Mouse (Mus musculus) gastrocnemius, adult 18-20 months (tissue): ENCODE results near the gene Notch3. TPM values are rescaled to one million over a fixed set of nuclear protein-coding genes. Genes with fewer than 3 reads are reported as not detected.
"Not testable (repeated sequence)": the region's sequence is repeated elsewhere in the genome, so short reads cannot be mapped to it uniquely, and the experiment has no call there.

Experiments used
- DNase-seq: peaks from one replicate; pipeline ENCODE4 v3.0.0; 2021; ENCODE audit warnings: low spot score
- total RNA-seq, 2 experiments: library from RNA; stranded (reverse); gene quantifications; 2 replicates each; pipeline ENCODE4 v1.2.3; 2021

Notch3 gene
- total RNA-seq, 2 experiments from 2014 or later, result 9.6 to 12.5 TPM

DNA sequence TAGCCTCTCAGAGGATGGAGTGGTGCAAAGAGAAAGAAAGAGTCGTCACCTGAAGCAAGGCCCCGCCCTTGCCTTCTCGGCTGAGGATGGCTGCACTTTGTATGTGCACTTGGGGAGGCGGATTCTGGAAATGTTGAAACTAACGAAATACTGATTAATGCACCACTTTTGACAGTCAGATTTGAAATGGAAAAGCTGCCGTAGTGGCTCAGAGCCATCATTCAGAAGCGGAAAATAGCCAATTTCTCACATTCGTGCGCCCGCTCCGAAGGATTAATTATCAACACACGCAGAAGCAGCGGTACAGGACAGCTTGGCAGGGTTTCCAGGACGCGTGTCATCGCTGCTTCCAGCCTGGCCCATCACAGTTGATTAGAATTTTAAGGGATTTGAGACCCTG lies 47.5 kb downstream of the Notch3 start:
- no peak for DNase-seq

GRCm38 (mm10) chr17:32118484-32118883 lies 48.2 kb downstream of the Notch3 start:
- no peak for DNase-seq

- not testable (repeated sequence) for DNase-seq
Measured at GRCm38 (mm10) chr17:32117872-32118421, 48.7 kb downstream of the Notch3 start.

DNA sequence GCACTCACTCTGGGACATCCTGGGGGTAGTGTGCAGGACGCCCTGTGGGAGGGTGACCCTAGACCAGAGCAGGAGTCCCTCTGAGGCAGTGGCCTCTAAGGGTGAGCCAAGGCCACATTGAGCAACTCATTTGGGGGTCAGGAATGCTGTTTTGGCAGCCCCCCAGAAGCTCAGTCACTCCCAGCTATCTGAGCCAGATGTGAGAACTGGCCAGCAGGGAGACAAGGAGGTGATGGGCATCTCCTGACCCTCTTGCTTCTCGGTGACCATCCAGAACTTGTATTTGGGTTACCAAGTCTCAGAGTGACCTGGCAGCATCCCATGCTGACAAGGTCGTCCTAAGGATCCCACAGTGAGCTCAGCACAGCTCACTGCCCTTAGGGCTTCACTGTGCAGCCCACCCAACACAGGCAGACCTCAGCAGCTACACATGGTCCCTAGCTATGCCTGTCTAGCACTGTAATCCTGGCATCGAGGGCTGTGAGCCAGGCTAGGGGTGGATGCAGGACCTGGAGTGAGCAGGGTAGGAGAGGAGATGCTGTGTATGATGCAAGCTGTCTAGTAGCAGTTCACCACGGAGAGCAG lies 49.3 kb downstream of the Notch3 start:
- peak; percentile 69 for DNase-seq

GRCm38 (mm10) chr17:32116586-32117286 lies 49.9 kb downstream of the Notch3 start:
- DNase-seq, result no peak

- not testable (repeated sequence) for DNase-seq
Measured at GRCm38 (mm10) chr17:32114486-32114885, 52.2 kb downstream of the Notch3 start.

DNA sequence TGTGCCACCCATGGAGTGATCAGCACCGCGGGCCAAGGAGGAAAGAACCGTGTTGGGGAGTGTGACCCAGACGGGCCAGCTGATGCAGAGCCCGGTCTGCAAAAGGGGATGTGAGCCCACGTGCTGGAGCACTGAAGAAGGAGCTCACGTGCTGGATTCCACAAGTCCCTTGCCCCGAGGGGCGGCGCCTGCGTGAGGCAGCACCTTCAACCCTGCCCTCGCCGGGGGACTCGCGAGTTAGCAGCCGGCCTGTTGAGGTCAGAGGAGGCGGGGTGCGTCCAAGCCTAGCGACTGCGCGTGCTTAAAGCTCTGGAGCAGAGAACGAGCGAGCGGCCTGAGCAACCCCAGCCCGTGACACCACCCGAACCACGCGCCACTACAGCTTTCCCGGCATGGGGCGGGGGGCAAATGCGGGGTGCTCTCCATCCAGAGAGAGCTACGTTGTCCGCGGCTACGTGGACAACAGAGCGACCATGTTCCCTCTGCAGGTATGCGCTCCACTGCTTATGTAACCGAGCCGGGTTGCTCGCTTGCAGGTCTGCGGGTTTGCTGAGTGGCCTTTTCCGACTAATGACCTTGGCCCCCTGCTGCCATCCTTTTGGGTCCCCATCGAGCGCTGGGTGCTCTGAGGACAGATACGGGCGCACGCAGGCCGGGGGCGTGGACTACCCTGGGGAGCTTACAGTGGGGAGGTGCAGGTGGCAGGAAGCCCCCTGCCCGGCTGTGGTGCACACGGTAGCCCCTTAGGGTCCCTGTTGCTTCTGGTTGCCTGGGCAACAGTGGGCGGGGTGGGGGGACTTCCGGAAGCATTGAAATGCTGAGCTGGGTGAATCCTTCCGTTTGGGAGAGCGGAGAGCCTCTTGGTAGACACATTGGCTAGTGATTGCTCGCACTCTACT lies 52.9 kb downstream of the Notch3 start:
- DNase-seq, result peak; percentile 70

- DNase-seq, result no peak
Measured at GRCm38 (mm10) chr17:32113255-32113522, 53.5 kb downstream of the Notch3 start.

DNA sequence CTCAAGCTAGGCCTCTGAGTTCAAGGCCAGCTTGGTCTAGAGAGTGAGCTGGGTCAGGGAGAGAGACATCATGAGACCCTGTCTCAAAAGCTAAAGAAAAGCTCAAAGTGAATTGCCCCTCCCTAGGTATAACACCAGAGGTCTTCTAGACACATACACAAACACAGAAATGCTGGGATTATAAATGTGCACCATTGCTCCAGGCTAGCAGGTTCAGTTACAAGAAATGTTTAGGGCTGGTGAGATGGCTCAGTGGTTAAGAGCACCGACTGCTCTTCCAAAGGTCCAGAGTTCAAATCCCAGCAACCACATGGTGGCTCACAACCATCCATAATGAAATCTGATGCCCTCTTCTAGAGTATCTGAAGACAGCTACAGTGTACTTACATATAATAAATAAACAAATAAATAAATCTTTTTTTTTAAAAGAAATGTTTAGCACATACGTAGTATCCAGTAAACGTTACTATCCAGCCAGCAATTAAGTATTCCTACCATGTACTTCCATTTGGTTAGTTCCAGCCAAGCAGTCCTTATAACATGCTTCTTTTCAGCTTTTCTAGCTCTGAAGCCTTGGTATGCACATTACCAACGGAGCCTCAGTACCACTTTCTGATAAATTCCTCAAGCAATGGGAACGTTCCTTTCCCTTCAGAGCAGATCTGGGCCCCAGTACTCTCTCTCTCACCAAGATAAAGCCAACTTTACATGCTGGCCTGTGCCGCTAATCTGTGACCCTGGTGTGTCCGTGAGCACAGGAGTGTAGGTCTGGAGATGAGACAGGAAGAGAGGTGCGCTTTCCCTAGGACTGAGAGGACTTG lies 54.0 kb downstream of the Notch3 start:
- no peak for DNase-seq

DNA sequence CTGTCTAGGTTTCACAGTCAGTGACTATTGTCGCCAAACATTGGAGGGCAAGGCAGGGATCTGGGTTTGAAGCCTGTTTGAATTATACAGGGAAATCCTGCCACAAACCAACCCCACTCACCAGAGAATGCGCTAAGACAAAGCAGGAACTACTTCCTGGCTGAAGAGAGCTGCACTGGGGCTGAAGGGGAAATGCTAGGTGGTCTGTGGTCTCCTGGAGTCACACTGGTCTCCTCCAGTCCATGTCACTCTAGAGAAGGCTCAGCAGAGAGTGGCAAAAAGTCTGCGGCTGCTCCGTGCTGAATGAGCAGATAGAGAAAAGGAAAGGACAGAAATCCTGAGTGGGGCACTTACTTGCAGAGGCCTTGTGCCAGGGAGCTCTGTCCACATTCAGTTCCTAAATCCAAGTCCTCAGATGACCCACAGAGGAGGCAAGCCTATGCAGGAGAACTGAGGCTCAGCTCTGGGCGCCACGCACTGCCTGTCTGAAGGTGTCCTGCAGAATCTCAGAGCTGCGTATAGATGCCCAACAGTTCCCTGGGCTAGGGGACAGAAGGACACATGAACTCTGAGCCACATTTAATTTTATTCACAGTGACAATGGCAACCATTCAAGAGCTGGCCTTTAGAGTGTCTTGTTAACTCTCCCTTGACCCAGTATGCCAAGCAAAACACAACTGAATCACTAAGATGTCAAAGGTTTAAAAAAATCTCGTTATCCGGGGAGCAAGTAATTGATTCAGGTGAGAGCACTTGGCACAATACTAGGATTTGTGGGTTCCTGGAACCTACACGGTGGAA lies 55.5 kb downstream of the Notch3 start:
- no peak for DNase-seq

GRCm38 (mm10) chr17:32110424-32110823 lies 56.2 kb downstream of the Notch3 start:
- no peak for DNase-seq

- DNase-seq, result no peak
Measured at GRCm38 (mm10) chr17:32109201-32109940, 57.3 kb downstream of the Notch3 start.

- not testable (repeated sequence) for DNase-seq
Measured at GRCm38 (mm10) chr17:32108320-32109011, 58.2 kb downstream of the Notch3 start.

GRCm38 (mm10) chr17:32107877-32108276 lies 58.8 kb downstream of the Notch3 start:
- no peak for DNase-seq

DNA sequence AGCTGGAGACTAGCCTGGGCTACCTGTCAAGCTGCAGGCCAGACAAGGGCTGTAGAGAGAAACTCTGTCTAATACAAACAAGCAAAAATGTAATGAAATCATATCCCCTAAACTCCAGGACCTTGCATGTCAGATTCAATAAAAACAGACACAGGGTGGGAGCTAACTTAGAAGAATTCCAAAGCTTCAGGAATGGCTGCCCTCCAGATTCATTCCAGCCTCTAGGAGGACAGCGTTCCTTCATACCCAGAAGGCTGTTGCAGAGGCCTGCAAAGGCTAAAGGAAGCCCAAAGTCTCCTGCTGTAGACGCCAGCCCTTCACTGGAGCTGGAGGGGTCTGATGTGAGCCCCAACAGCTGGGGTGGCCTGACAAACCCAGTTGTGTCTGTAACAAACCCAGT lies 60.3 kb downstream of the Notch3 start:
- no peak for DNase-seq

GRCm38 (mm10) chr17:32103054-32103453 lies 63.6 kb downstream of the Notch3 start:
- DNase-seq, result no peak

GRCm38 (mm10) chr17:32099943-32100586 lies 66.6 kb downstream of the Notch3 start:
- DNase-seq, result peak; percentile 48

DNA sequence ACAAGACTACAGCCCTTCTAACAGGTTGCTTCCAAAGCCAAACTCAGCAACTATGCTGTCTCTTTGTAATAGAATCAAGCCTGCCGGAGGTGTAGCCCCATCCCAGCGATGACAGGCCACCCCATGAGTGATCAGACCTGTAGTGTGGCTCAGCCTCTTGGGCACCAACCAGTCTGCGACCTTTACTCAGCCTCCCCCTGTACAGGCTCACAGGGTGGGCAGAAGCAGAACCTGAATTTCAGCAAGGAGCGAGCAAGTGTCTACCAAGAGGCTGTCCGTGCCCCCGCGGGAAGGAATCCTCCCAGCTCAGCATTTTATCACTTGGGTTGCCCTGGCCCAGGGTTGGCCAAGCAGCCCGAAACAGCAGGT lies 67.1 kb downstream of the Notch3 start:
- DNase-seq, result no peak

DNA sequence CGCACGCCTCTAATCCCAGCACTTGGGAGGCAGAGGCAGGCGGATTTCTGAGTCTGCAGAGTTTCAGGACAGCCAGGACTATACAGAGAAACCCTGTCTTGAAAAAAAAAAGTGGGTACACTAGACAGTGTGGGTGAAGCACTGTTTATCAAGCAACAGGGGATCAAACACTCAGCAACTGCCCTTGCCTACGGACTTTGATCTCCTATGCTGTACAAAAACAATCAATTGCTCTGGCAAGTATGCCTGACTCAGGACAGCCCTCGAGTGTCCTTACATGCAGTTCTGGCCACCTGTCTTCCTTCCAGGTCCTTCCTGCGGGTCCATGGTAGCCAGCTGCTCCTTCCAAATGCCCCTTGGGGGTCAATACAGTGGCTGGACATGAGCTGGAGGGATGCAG lies 67.7 kb downstream of the Notch3 start:
- not testable (repeated sequence) for DNase-seq
